Mouse (Mus musculus): ENCODE data around the gene Fgd2. TPM values are rescaled to one million over a fixed set of nuclear protein-coding genes. Genes with fewer than 3 reads are reported as not detected.
A peak's percentile ranks its signal among the peaks of the same experiment; 100 is the strongest.

Gene Fgd2
- polyA plus RNA-seq, 1 experiment from 2014 or later = 3.0 TPM

DNA sequence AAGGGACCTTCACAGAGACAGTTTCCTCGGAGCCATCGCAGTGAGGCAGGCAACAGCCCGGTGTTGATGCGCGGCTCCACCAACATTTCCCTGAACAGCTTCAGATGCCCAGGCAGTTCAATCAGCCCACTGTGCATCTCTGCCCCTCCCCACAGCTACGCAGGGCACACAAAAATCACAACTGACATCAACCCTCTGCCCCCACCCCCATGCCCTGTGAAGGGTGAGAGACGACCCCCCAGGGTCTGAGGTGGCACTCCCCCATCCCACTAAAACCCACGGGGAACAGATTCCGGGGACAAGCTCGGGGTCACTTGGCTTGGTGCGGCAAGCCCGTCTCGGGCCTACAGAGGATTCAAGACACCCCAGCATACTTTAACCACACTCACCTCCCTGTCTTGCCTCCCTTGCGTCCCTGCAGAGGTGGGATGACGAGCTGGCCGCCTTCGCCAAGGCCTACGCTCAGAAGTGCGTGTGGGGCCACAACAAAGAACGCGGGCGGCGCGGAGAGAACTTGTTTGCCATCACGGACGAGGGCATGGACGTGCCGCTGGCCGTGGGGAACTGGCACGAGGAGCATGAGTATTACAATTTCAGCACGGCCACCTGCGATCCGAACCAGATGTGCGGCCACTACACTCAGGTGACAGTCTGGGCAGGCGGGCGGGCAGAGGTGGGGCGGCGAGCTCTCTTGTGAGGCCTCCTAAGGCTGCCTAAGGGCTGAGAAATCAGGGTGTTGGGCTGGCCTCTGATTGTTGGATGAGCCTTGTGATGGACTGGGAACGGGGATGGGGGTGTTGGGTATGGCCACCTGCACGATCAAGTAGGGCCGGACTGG is 38.7 kb upstream of the Fgd2 start:
- no peak for ATAC-seq (replicated peaks; ENCODE audit: insufficient number of reproducible peaks, insufficient read depth, low FRiP score, low read depth)
- 32% methylated on average over 41 of the region's 41 CpGs for WGBS

GRCm38 (mm10) chr17:29322603-29322962 is 38.1 kb upstream of the Fgd2 start:
- WGBS = 24% methylated on average over 18 of the region's 18 CpGs
- H3K4me1 ChIP-seq (replicated peaks) = peaks cover 25% of the 10 kb centered on the region
- 0 out of 2 replicates have a peak, but pooled peaks have one; percentile 50 for ATAC-seq (replicated peaks; ENCODE audit: insufficient number of reproducible peaks, insufficient read depth, low FRiP score, low read depth)

More for the DNA sequence above, 38.7 kb upstream of the Fgd2 start:
- H3K4me3 ChIP-seq = no peak overlapping the region; the same call in 1 of the 2 replicates
- peaks cover 25% of the 10 kb centered on the region for H3K4me1 ChIP-seq (replicated peaks)
- no peaks in the 10 kb centered on the region for H3K36me3 ChIP-seq
- no peak overlapping the region for H3K27ac ChIP-seq
- no peak overlapping the region for H3K9ac ChIP-seq
- no peaks in the 10 kb centered on the region for H3K9me3 ChIP-seq (replicated peaks)
- peaks cover 31% of the 10 kb centered on the region for H3K27me3 ChIP-seq
- H3K4me2 ChIP-seq = peak overlapping the region; percentile 40

DNA sequence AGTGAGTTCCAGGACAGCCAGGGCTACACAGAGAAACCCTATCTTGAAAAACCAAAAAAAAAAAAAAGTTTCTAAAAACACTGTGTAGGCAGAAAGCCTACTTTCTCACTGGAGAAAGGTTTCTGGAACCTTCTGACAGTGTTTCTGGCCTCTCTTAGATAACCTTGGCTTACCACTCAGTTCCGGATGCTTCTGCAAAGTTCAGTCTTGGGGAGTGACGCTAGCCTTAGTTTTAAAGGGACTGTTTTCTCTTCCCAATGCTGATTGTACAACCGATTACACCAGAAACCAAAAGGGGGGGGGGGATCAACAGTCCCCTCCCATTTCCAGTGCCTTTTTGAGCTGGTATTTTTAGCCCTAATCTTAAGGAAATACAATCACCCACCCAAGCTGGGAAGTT is 37.1 kb upstream of the Fgd2 start:
- Histone ChIP-seq H3K4me2 (no peak overlapping the region), H3K27ac (no peak overlapping the region), H3K36me3 (no peaks in the 10 kb centered on the region), H3K4me1 (replicated peaks) (peaks cover 25% of the 10 kb centered on the region), H3K4me3 (no peak overlapping the region), H3K27me3 (peaks cover 37% of the 10 kb centered on the region), H3K9ac (no peak overlapping the region), H3K9me3 (replicated peaks) (no peaks in the 10 kb centered on the region)
- ATAC-seq (replicated peaks; ENCODE audit: insufficient number of reproducible peaks, insufficient read depth, low FRiP score, low read depth) = no peak
- WGBS = 80% methylated on average over 3 of the region's 3 CpGs

More at GRCm38 (mm10) chr17:29322603-29322962, 38.1 kb upstream of the Fgd2 start:
- Histone ChIP-seq H3K9me3 (replicated peaks) (no peaks in the 10 kb centered on the region), H3K36me3 (no peaks in the 10 kb centered on the region), H3K9ac (no peak overlapping the region), H3K4me3 (no peak overlapping the region; the same call in 1 of the 2 replicates), H3K4me2 (peak overlapping the region; percentile 40), H3K27ac (no peak overlapping the region), H3K27me3 (peaks cover 37% of the 10 kb centered on the region)

DNA sequence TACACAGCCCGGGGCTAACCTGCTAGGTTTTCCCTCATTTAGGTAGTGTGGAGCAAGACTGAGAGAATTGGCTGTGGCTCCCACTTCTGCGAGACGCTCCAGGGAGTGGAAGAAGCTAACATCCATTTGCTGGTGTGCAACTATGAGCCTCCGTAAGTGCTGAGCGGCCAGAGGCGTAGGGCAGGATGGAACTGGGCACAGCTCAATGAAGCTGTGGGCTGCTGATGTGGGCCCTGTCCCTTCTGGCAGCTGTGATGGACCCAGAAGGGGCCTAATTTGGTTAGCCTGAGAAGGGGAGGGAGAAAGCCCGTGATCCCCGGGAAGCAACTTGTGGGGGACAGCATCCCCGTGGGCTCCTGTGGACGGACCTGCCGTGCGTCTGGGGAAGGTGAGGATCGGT is 34.9 kb upstream of the Fgd2 start:
- no peaks in the 10 kb centered on the region for H3K36me3 ChIP-seq
- no peak overlapping the region for H3K9ac ChIP-seq
- H3K27me3 ChIP-seq = peaks cover 37% of the 10 kb centered on the region
- H3K27ac ChIP-seq = no peak overlapping the region
- WGBS = 74% methylated on average over 13 of the region's 13 CpGs
- H3K9me3 ChIP-seq (replicated peaks) = no peaks in the 10 kb centered on the region
- H3K4me1 ChIP-seq (replicated peaks) = peaks cover 25% of the 10 kb centered on the region
- no peak overlapping the region for H3K4me2 ChIP-seq
- no peak overlapping the region for H3K4me3 ChIP-seq
- ATAC-seq (replicated peaks; ENCODE audit: insufficient number of reproducible peaks, insufficient read depth, low FRiP score, low read depth) = no peak

GRCm38 (mm10) chr17:29326531-29327529 is 33.9 kb upstream of the Fgd2 start:
- peaks cover 33% of the 10 kb centered on the region for H3K27me3 ChIP-seq
- 0 out of 2 replicates have a peak overlapping the region, but pooled peaks have one; percentile 12 for H3K9ac ChIP-seq
- no peak for ATAC-seq (replicated peaks; ENCODE audit: insufficient number of reproducible peaks, insufficient read depth, low FRiP score, low read depth)
- H3K27ac ChIP-seq = no peak overlapping the region
- peak overlapping the region; percentile 58 for H3K4me2 ChIP-seq
- WGBS = 27% methylated on average over 52 of the region's 52 CpGs
- H3K4me3 ChIP-seq = peak overlapping the region; percentile 31
- peaks cover 5% of the 10 kb centered on the region for H3K36me3 ChIP-seq
- no peaks in the 10 kb centered on the region for H3K9me3 ChIP-seq (replicated peaks)
- peaks cover 33% of the 10 kb centered on the region for H3K4me1 ChIP-seq (replicated peaks)

- H3K36me3 ChIP-seq = peaks cover 13% of the 10 kb centered on the region
- H3K9me3 ChIP-seq (replicated peaks) = no peaks in the 10 kb centered on the region
- H3K4me2 ChIP-seq = no peak overlapping the region
- no peak overlapping the region for H3K27ac ChIP-seq
- H3K4me1 ChIP-seq (replicated peaks) = peaks cover 31% of the 10 kb centered on the region
- peaks cover 24% of the 10 kb centered on the region for H3K27me3 ChIP-seq
- no peak overlapping the region for H3K9ac ChIP-seq
- no peak for ATAC-seq (replicated peaks; ENCODE audit: insufficient number of reproducible peaks, insufficient read depth, low FRiP score, low read depth)
- no peak overlapping the region for H3K4me3 ChIP-seq
- WGBS = 82% methylated on average over 9 of the region's 9 CpGs
Measured at GRCm38 (mm10) chr17:29327691-29328090, 33.0 kb upstream of the Fgd2 start.

DNA sequence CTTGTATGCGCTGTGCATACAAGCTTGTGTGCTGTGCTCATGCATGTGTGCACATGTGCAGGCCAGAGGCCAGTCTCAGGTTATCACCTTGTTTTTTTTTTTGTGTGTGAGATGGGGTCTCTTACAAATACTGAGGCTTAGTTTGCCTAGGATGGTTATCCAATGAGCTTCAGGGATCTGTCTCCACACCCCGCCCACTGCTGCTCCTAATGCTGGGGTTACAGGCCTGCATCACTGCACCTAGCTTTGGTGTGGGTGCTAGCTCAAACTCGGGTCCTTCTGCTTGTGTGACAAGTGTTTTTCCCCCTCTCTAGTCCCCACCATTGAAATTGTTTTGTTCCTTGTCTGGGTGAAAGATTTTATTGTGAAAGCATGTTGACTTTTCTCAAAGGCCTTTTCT is 30.5 kb upstream of the Fgd2 start:
- H3K36me3 ChIP-seq = peaks cover 34% of the 10 kb centered on the region
- no peak overlapping the region; the same call in 1 of the 2 replicates for H3K27ac ChIP-seq
- H3K27me3 ChIP-seq = peaks cover 19% of the 10 kb centered on the region
- no peak overlapping the region for H3K9ac ChIP-seq
- H3K4me1 ChIP-seq (replicated peaks) = peaks cover 31% of the 10 kb centered on the region
- WGBS = 83% methylated on average over 3 of the region's 3 CpGs
- H3K4me3 ChIP-seq = no peak overlapping the region
- H3K4me2 ChIP-seq = no peak overlapping the region
- no peak for ATAC-seq (replicated peaks; ENCODE audit: insufficient number of reproducible peaks, insufficient read depth, low FRiP score, low read depth)
- H3K9me3 ChIP-seq (replicated peaks) = no peaks in the 10 kb centered on the region

- H3K27me3 ChIP-seq = peaks cover 15% of the 10 kb centered on the region
- ATAC-seq (replicated peaks; ENCODE audit: insufficient number of reproducible peaks, insufficient read depth, low FRiP score, low read depth) = 0 out of 2 replicates have a peak, but pooled peaks have one; percentile 8
- no peak overlapping the region for H3K4me3 ChIP-seq
- no peak overlapping the region for H3K4me2 ChIP-seq
- peaks cover 40% of the 10 kb centered on the region for H3K36me3 ChIP-seq
- no peak overlapping the region for H3K9ac ChIP-seq
- H3K4me1 ChIP-seq (replicated peaks) = peaks cover 31% of the 10 kb centered on the region
- peak overlapping the region; percentile 70 for H3K27ac ChIP-seq
- no peaks in the 10 kb centered on the region for H3K9me3 ChIP-seq (replicated peaks)
- WGBS = 10% methylated on average over 5 of the region's 5 CpGs
Measured at GRCm38 (mm10) chr17:29330671-29331410, 29.9 kb upstream of the Fgd2 start.

GRCm38 (mm10) chr17:29332186-29332685 is 28.5 kb upstream of the Fgd2 start:
- WGBS = 74% methylated on average over 4 of the region's 4 CpGs

DNA sequence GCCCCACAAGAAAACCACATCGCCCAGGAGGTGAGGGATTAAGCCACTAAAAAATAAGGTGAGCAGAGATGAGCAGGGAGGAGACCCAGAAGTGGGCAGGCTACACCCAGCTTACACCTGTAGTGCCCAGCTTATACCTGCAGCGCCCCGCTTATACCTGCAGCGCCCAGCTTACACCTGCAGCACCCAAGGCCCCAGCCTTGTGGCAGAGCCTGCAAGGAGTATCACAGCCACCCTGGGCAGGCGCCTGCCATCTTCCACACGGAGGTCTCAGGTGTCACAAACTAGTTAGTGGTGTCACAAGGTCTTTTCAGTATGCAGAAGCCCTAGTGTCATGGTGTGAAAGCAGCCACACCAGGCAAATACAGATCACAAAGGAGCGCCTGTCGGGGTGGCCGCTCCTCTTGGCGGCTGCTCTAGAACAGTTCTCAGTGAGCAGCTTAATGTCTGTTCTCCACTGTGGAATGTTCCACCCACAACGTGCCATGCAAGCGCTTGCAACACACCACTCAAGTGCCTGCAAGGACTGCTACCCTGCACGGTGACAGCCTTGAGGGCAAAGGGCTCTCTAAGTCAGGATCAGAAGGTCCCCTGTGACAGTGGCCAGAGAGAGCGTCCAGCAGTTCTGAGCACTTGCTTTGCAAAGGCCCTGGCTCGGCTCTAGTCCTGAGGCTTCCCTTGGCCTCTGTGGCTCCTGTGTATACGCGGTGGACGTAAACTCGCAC is 24.3 kb upstream of the Fgd2 start:
- no peaks in the 10 kb centered on the region for H3K9me3 ChIP-seq (replicated peaks)
- H3K4me1 ChIP-seq (replicated peaks) = peaks cover 33% of the 10 kb centered on the region
- no peak for ATAC-seq (replicated peaks; ENCODE audit: insufficient number of reproducible peaks, insufficient read depth, low FRiP score, low read depth)
- H3K27ac ChIP-seq = no peak overlapping the region
- peaks cover 87% of the 10 kb centered on the region for H3K36me3 ChIP-seq
- H3K4me2 ChIP-seq = no peak overlapping the region
- 91% methylated on average over 19 of the region's 19 CpGs for WGBS
- H3K9ac ChIP-seq = no peak overlapping the region
- no peak overlapping the region for H3K4me3 ChIP-seq
- H3K27me3 ChIP-seq = no peaks in the 10 kb centered on the region

More at GRCm38 (mm10) chr17:29332186-29332685, 28.5 kb upstream of the Fgd2 start:
- Histone ChIP-seq H3K4me1 (replicated peaks) (peaks cover 21% of the 10 kb centered on the region), H3K9ac (no peak overlapping the region), H3K4me3 (no peak overlapping the region), H3K36me3 (peaks cover 54% of the 10 kb centered on the region), H3K27me3 (peaks cover 3% of the 10 kb centered on the region), H3K27ac (no peak overlapping the region), H3K9me3 (replicated peaks) (no peaks in the 10 kb centered on the region), H3K4me2 (no peak overlapping the region)
- no peak for ATAC-seq (replicated peaks; ENCODE audit: insufficient number of reproducible peaks, insufficient read depth, low FRiP score, low read depth)
